Mouse (Mus musculus) megakaryocyte, embryonic 14.5 days (primary cell): ENCODE data around the gene Fstl1. TPM values are rescaled to one million over a fixed set of nuclear protein-coding genes. Genes with fewer than 3 reads are reported as not detected.

Experiments
- H3K27me3 ChIP-seq: replicated peaks from 2 replicates; pipeline ENCODE3; 2012; ENCODE audit warnings: inconsistent platforms
- H3K36me3 ChIP-seq: replicated peaks from 2 replicates; pipeline ENCODE3; 2012; ENCODE audit warnings: low read length, inconsistent platforms, mixed read lengths
- H3K4me1 ChIP-seq: 2 replicates; pipeline ENCODE4 v1.6.1; 2012; ENCODE audit warnings: inconsistent platforms
- H3K4me3 ChIP-seq: replicated peaks from 2 replicates; pipeline ENCODE3; 2012; ENCODE audit warnings: moderate library complexity, mild to moderate bottlenecking, inconsistent platforms
- H3K9me3 ChIP-seq: 2 replicates; pipeline ENCODE4 v1.6.1; 2012; ENCODE audit warnings: inconsistent platforms
- FLI1 ChIP-seq: IDR thresholded peaks from 2 replicates; pipeline ENCODE4 v1.6.1; 2012; ENCODE audit warnings: low read length, inconsistent platforms, mixed read lengths
- GATA1 ChIP-seq: IDR thresholded peaks from 3 replicates; pipeline ENCODE4 v1.6.1; 2012; ENCODE audit warnings: mixed read lengths, low read length, inconsistent platforms, borderline replicate concordance
- polyA plus RNA-seq: library from polyadenylated mRNA; stranded (reverse); fragments of >175 nt; gene quantifications from 2 replicates; pipeline ENCODE4 v1.2.3, GENCODE M21; 2012; ENCODE audit warnings: low replicate concordance; ENCODE audit not compliant: insufficient read depth

The Fstl1 gene
- polyA plus RNA-seq, 1 experiment: not detected

- Histone ChIP-seq H3K4me1 (peaks cover 34% of the 10 kb centered on the region), H3K36me3 (no peaks in the 10 kb centered on the region), H3K27me3 (no peaks in the 10 kb centered on the region), H3K4me3 (no peak overlapping the region), H3K9me3 (peaks cover 8% of the 10 kb centered on the region; the same call in 1 of the 2 replicates)
- TF ChIP-seq GATA1: no peak
- TF ChIP-seq FLI1: no peak
Measured at GRCm38 (mm10) chr16:37813691-37814382, 37.2 kb downstream of the Fstl1 start.

GRCm38 (mm10) chr16:37814383-37814971, 37.8 kb downstream of the Fstl1 start:
- TF ChIP-seq FLI1: no peak
- no peak for TF ChIP-seq GATA1
- no peaks in the 10 kb centered on the region for H3K27me3 ChIP-seq
- no peak overlapping the region for H3K4me3 ChIP-seq
- H3K4me1 ChIP-seq: peaks cover 27% of the 10 kb centered on the region
- H3K36me3 ChIP-seq: no peaks in the 10 kb centered on the region
- H3K9me3 ChIP-seq: peaks cover 8% of the 10 kb centered on the region; the same call in 1 of the 2 replicates

- Histone ChIP-seq H3K4me1 (peaks cover 21% of the 10 kb centered on the region), H3K36me3 (no peaks in the 10 kb centered on the region), H3K9me3 (0 out of 2 replicates have a peak, but pooled peaks cover 4% of the 10 kb centered on the region), H3K4me3 (no peak overlapping the region), H3K27me3 (peaks cover 2% of the 10 kb centered on the region)
- TF ChIP-seq FLI1 (no peak), GATA1 (no peak)
Measured at GRCm38 (mm10) chr16:37817986-37818385, 41.3 kb downstream of the Fstl1 start.

- Histone ChIP-seq H3K4me1 (no peaks in the 10 kb centered on the region), H3K36me3 (no peaks in the 10 kb centered on the region), H3K27me3 (peaks cover 2% of the 10 kb centered on the region), H3K4me3 (no peak overlapping the region), H3K9me3 (no peaks in the 10 kb centered on the region)
- no peak for TF ChIP-seq FLI1
Measured at GRCm38 (mm10) chr16:37823949-37824348, 47.3 kb downstream of the Fstl1 start.

- Histone ChIP-seq H3K36me3 (no peaks in the 10 kb centered on the region), H3K27me3 (peaks cover 2% of the 10 kb centered on the region), H3K9me3 (no peaks in the 10 kb centered on the region), H3K4me3 (no peak overlapping the region), H3K4me1 (no peaks in the 10 kb centered on the region)
- TF ChIP-seq FLI1 (no peak), GATA1 (no peak)
Measured at GRCm38 (mm10) chr16:37824778-37825505, 48.3 kb downstream of the Fstl1 start.

- TF ChIP-seq GATA1 (no peak), FLI1 (no peak)
- Histone ChIP-seq H3K36me3 (no peaks in the 10 kb centered on the region), H3K9me3 (no peaks in the 10 kb centered on the region), H3K27me3 (peaks cover 2% of the 10 kb centered on the region), H3K4me1 (no peaks in the 10 kb centered on the region), H3K4me3 (no peak overlapping the region)
Measured at GRCm38 (mm10) chr16:37826286-37826685, 49.6 kb downstream of the Fstl1 start.

- Histone ChIP-seq H3K4me3 (no peak overlapping the region), H3K9me3 (no peaks in the 10 kb centered on the region), H3K36me3 (no peaks in the 10 kb centered on the region), H3K27me3 (peaks cover 1% of the 10 kb centered on the region), H3K4me1 (peaks cover 4% of the 10 kb centered on the region; the same call in 1 of the 2 replicates)
- TF ChIP-seq GATA1 (no peak), FLI1 (no peak)
Measured at GRCm38 (mm10) chr16:37831041-37831440, 54.4 kb downstream of the Fstl1 start.

GRCm38 (mm10) chr16:37837571-37837970, 60.9 kb downstream of the Fstl1 start:
- no peaks in the 10 kb centered on the region for H3K9me3 ChIP-seq
- peaks cover 7% of the 10 kb centered on the region for H3K27me3 ChIP-seq
- no peaks in the 10 kb centered on the region for H3K36me3 ChIP-seq
- H3K4me1 ChIP-seq: peaks cover 4% of the 10 kb centered on the region; the same call in 1 of the 2 replicates
- no peak overlapping the region for H3K4me3 ChIP-seq
- TF ChIP-seq GATA1 (no peak), FLI1 (no peak)

- peaks cover 10% of the 10 kb centered on the region for H3K4me1 ChIP-seq
- no peak overlapping the region for H3K4me3 ChIP-seq
- no peaks in the 10 kb centered on the region for H3K36me3 ChIP-seq
- peaks cover 13% of the 10 kb centered on the region for H3K27me3 ChIP-seq
- H3K9me3 ChIP-seq: no peaks in the 10 kb centered on the region
- no peak for TF ChIP-seq GATA1
- TF ChIP-seq FLI1: no peak
Measured at GRCm38 (mm10) chr16:37842439-37842838, 65.8 kb downstream of the Fstl1 start.

GRCm38 (mm10) chr16:37843740-37844139, 67.1 kb downstream of the Fstl1 start:
- TF ChIP-seq GATA1 (no peak), FLI1 (no peak)
- no peaks in the 10 kb centered on the region for H3K9me3 ChIP-seq
- H3K27me3 ChIP-seq: peaks cover 13% of the 10 kb centered on the region
- peaks cover 17% of the 10 kb centered on the region for H3K4me1 ChIP-seq
- no peak overlapping the region for H3K4me3 ChIP-seq
- no peaks in the 10 kb centered on the region for H3K36me3 ChIP-seq
